Mouse (Mus musculus): ENCODE measurements around the gene Fahd1.

Gene Fahd1

GRCm38 (mm10) chr17:24847386-24847785 lies 2.8 kb downstream of the Fahd1 start:
- no peak for DNase-seq (ENCODE audit: low spot score)

DNA sequence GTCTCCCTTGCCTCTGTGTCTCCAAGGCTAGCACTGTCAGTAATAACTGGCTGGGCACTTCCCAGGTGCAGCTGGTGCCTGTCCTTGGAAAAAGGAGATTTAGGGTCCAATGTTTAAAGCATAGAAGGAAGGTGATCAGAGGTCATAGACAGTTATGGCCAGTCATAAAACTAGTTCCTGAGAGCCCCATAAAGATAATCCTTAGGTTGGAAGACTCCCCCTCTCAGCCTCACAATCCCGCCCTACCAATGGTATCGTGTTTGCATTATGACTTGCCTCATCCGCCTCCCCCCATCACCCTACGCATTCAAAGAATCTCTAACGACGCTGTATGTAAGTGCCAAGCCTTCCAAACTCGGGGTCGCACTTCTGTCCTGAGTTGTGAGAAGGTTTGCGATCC lies 5.6 kb downstream of the Fahd1 start:
- DNase-seq (ENCODE audit: low spot score) = no peak

- no peak for DNase-seq (ENCODE audit: low spot score)
Measured at GRCm38 (mm10) chr17:24842631-24843030, 7.5 kb downstream of the Fahd1 start.

- DNase-seq (ENCODE audit: low spot score) = no peak
Measured at GRCm38 (mm10) chr17:24841133-24841532, 9.0 kb downstream of the Fahd1 start.

DNA sequence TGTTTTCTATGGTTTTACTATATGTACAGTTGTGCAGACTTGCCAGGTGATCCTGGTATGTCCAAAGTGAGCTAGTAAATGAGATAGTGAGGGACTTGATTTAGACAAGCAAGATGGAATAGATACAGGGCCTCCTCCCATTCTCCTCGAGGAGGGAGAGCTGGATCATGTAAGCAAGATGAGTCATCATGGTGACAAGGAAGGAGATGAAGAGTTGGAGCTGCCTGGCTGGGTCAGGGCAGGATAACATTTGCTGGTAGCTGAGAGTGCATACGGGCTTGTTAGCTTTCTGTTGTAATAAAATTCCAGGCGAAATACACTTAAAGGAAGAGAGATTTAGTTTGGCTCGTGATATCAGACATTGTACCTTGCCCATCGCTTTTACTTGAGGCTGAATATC lies 9.8 kb downstream of the Fahd1 start:
- no peak for DNase-seq (ENCODE audit: low spot score)

GRCm38 (mm10) chr17:24839842-24840241 lies 10.3 kb downstream of the Fahd1 start, which contains the start of gene Hagh:
Gene Hagh (plus strand): TSS chr17:24840143.
- no peak for DNase-seq (ENCODE audit: low spot score)

GRCm38 (mm10) chr17:24821351-24822280 lies 28.5 kb downstream of the Fahd1 start:
- DNase-seq (ENCODE audit: low spot score) = no peak

GRCm38 (mm10) chr17:24819469-24819868 lies 30.7 kb downstream of the Fahd1 start:
- DNase-seq (ENCODE audit: low spot score) = no peak

GRCm38 (mm10) chr17:24818172-24818571 lies 32.0 kb downstream of the Fahd1 start:
- DNase-seq (ENCODE audit: low spot score) = no peak

DNA sequence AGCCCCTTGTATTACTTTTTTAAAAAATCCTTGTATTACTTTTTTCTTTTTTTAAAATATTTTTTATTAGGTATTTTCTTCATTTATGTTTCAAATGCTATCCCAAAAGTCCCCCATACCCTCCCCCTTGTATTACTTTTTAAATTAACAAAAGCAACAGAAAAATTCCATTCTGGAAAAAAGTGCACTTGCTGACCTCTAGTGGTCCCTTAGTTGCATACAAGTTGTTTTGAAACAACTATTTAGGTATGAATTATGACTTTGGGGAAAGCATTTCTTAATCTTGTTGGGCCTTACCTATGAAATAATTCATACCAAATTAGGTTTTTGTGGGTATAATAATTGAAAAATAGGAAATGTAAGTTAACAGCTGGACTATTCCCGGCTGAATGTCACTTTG lies 32.7 kb downstream of the Fahd1 start:
- DNase-seq (ENCODE audit: low spot score) = no peak

- DNase-seq (ENCODE audit: low spot score) = no peak
Measured at GRCm38 (mm10) chr17:24815256-24815655, 34.9 kb downstream of the Fahd1 start.

GRCm38 (mm10) chr17:24812215-24812614 lies 37.9 kb downstream of the Fahd1 start:
- no peak for DNase-seq (ENCODE audit: low spot score)

GRCm38 (mm10) chr17:24811211-24811610 lies 39.0 kb downstream of the Fahd1 start:
- DNase-seq (ENCODE audit: low spot score) = no peak

- no peak for DNase-seq (ENCODE audit: low spot score)
Measured at GRCm38 (mm10) chr17:24803952-24804951, 45.9 kb downstream of the Fahd1 start, which contains the start of gene Meiob. Gene Meiob (plus strand): TSS chr17:24804289.

- DNase-seq (ENCODE audit: low spot score) = no peak
Measured at GRCm38 (mm10) chr17:24800524-24800923, 49.6 kb downstream of the Fahd1 start.

- DNase-seq (ENCODE audit: low spot score) = no peak
Measured at GRCm38 (mm10) chr17:24799476-24799875, 50.7 kb downstream of the Fahd1 start.

All from layer of hippocampus, adult 9-10 months (tissue).